Mouse (Mus musculus) megakaryocyte, embryonic 14.5 days (primary cell): ENCODE results near the gene Gm9903. TPM values are rescaled to one million over a fixed set of nuclear protein-coding genes. Genes with fewer than 3 reads are reported as not detected.

Experiments used
- H3K27me3 ChIP-seq: replicated peaks from 2 replicates; pipeline ENCODE3; 2012; ENCODE audit warnings: inconsistent platforms
- H3K36me3 ChIP-seq: replicated peaks from 2 replicates; pipeline ENCODE3; 2012; ENCODE audit warnings: low read length, inconsistent platforms, mixed read lengths
- H3K4me1 ChIP-seq: 2 replicates; pipeline ENCODE4 v1.6.1; 2012; ENCODE audit warnings: inconsistent platforms
- H3K4me3 ChIP-seq: replicated peaks from 2 replicates; pipeline ENCODE3; 2012; ENCODE audit warnings: moderate library complexity, mild to moderate bottlenecking, inconsistent platforms
- H3K9me3 ChIP-seq: 2 replicates; pipeline ENCODE4 v1.6.1; 2012; ENCODE audit warnings: inconsistent platforms
- FLI1 ChIP-seq: IDR thresholded peaks from 2 replicates; pipeline ENCODE4 v1.6.1; 2012; ENCODE audit warnings: low read length, inconsistent platforms, mixed read lengths
- GATA1 ChIP-seq: IDR thresholded peaks from 3 replicates; pipeline ENCODE4 v1.6.1; 2012; ENCODE audit warnings: mixed read lengths, low read length, inconsistent platforms, borderline replicate concordance
- polyA plus RNA-seq: library from polyadenylated mRNA; stranded (reverse); fragments of >175 nt; gene quantifications from 2 replicates; pipeline ENCODE4 v1.2.3, GENCODE M21; 2012; ENCODE audit warnings: low replicate concordance; ENCODE audit not compliant: insufficient read depth

Gm9903 gene
- polyA plus RNA-seq, 1 experiment: not detected

DNA sequence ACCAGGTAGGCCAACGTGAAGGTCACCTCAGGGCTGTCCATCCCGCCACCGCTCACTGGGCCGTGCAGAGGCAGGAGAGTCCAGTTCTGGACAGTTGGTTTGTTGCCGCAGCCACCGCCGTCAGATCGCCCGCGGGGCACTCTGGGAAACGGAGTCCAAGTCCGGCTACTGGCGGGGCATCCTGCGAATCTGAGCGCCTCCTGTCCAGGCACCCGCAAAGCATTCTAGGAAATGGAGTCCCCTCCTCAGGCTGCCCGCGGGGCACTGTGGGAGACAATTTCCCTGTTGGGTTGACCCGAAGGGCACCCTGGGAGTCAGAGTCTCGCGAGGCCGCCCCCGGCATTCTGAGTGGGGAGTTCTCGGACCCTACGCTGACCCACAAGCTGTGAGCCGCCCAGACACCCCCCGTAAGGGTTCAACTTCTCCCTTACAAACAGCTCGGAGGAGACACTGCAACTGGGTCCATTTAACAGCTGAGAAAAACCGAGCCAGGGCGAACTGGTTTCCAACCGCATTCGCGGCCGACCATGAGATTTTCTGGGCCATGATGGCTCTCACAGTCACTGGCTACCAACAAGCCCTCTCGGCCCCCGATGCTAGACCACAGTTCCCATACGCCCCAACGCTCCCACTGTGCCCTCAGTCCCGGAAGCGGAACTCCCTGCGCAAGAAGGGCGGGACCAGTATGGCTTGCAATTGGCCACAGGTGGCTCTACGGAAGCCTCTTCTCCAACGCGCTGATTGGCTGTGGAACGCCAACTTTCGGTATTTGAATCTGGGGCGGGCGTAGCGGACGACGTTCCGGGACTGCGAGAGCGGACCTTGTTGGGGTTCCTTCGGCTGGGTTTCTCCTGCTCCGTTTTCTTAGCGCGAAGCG, 28.3 kb downstream of the Gm9903 start, which contains the start of the genes Tacc3 and Tmem129:
TSS of gene Tacc3 (plus strand) at position 342 of the 877 bp plus-strand sequence.
TSS of gene Tmem129 (minus strand) at position 630 of the 877 bp plus-strand sequence.
- peaks cover 69% of the 10 kb centered on the region for H3K4me1 ChIP-seq

DNA sequence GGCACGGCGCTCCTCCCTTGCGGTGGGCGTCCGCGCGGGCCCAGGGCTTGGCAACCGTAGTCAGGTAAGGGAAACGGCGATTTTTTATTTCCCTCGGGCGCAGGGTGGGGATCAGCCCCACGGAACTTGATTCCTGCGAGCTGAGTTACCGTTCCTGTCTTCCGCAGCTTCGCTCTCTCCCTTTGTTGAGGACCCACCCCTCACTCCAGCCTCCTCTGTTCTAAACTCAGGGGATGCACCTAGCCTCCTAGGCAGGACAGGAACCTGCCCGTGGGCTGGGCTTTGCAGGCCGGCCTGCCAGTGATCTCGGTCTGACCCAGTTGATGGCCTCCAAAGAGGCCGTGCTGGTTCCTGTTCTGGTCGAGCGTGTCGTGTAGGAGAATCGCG, 28.9 kb downstream of the Gm9903 start:
- Histone ChIP-seq H3K27me3 (no peaks in the 10 kb centered on the region), H3K36me3 (peaks cover 56% of the 10 kb centered on the region), H3K9me3 (no peaks in the 10 kb centered on the region), H3K4me1 (peaks cover 64% of the 10 kb centered on the region), H3K4me3 (peak overlapping the region; percentile 100)
- TF ChIP-seq FLI1 (no peak), GATA1 (no peak)

More for the DNA sequence above, 28.3 kb downstream of the Gm9903 start, which contains the start of the genes Tacc3 and Tmem129:
- Histone ChIP-seq H3K36me3 (peaks cover 59% of the 10 kb centered on the region), H3K9me3 (no peaks in the 10 kb centered on the region), H3K4me3 (peak within 1 kb of the TSS; percentile 100), H3K27me3 (no peaks in the 10 kb centered on the region)
- no peak for TF ChIP-seq GATA1
- TF ChIP-seq FLI1: peak; percentile 60; the same call in 1 of the 2 replicates

DNA sequence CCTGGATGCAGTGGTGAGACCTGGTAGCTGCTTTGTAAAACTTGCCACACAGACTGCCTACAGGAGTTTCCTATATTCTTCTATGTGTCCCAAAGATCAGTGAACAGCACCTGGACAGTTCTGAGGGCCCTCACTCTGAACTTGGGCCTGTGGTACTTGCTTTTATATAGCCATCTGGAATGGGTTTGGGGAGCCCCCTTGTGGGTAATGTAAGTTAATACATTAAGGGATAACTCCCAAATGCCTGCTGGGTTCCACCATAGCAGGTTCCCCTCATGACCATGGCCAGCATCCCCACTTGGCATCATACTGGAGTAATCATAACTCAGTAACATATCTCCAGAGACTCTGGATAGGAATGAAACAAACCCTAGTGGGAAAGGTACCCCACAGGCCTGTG, 38.5 kb downstream of the Gm9903 start:
- no peak for TF ChIP-seq GATA1
- no peak for TF ChIP-seq FLI1
- Histone ChIP-seq H3K4me1 (peaks cover 21% of the 10 kb centered on the region), H3K4me3 (no peak overlapping the region), H3K9me3 (no peaks in the 10 kb centered on the region), H3K36me3 (peaks cover 93% of the 10 kb centered on the region), H3K27me3 (no peaks in the 10 kb centered on the region)

DNA sequence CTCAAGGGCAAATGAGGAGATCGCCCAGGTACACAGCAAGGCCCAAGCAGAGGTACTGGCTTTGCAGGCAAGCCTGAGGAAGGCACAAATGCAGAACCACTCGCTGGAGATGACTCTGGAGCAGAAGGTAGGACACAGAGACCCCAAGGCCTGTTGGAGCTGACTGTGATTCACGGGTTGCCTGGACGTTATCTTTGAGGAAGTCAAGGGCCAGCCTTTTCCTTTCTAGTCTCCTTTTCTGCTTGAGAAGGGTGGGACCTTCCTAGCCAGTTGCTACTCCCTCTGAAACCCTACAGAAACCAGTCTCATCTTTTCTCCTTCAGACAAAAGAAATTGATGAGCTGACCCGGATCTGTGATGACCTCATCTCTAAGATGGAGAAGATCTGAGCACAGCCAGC, 41.9 kb downstream of the Gm9903 start:
- Histone ChIP-seq H3K4me3 (no peak overlapping the region), H3K27me3 (no peaks in the 10 kb centered on the region), H3K36me3 (peaks cover 78% of the 10 kb centered on the region), H3K9me3 (no peaks in the 10 kb centered on the region), H3K4me1 (peaks cover 52% of the 10 kb centered on the region)
- no peak for TF ChIP-seq GATA1

DNA sequence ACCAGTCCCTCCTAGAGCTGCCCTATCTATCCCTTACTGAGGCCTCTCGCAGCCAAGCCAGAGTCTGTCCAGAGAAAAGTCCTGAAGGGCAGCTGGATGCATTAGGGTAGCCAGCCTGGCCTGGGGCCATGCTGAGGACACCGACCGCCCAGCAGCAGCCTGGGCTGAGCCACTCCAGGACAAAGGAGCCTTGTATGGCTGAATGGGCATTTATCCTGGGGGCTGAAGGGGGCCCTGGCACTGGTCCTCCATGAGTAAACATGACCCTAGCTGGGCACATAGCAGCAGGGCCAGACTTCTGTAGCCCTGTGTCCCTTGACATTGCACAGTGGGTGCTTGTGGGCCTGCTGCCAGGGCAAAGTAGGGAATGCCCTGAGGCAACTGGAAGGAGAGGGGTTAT, 44.7 kb downstream of the Gm9903 start:
- H3K36me3 ChIP-seq: peaks cover 51% of the 10 kb centered on the region
- H3K27me3 ChIP-seq: no peaks in the 10 kb centered on the region
- no peak overlapping the region for H3K4me3 ChIP-seq
- no peaks in the 10 kb centered on the region for H3K9me3 ChIP-seq
- peaks cover 65% of the 10 kb centered on the region for H3K4me1 ChIP-seq
- TF ChIP-seq GATA1 (no peak), FLI1 (no peak)

DNA sequence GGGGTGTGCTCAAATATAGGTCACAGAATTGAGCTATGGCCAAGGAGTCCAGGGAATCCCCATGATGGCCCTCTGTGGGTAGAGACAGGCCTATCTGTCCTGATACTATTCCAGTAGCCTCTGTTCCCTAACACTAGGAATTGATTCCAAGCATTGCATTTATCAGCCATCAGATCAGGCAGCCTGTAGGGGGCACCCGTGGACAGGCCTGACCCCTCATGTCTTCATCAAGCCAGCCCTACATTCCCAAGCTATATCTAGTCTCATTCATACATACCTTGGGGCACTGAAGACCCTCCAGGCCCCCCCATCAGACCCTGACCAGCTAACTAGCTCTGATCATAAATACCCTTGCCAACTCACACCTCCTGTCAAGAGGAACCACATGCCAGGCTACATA, 46.2 kb downstream of the Gm9903 start:
- TF ChIP-seq GATA1 (no peak), FLI1 (no peak)
- peaks cover 36% of the 10 kb centered on the region for H3K36me3 ChIP-seq
- no peaks in the 10 kb centered on the region for H3K9me3 ChIP-seq

DNA sequence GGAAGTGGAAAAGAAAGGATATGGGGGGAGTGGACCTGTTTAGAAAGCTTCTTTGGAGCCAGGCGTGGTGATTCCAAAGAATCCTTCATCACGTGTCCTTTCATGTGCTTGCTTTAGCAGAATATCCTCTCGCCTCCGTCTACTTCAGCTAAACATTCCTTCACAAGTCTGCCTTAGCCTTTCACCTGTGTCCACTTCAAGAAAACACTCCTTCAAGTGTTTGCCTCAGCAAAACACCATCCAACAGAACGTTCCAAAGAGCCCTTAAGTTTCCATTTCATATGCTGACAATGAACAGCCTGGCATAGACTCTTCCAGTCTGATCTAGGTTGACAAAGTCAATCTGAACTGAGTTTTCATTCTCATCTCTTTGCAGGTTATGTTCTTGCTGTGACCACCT, 48.5 kb downstream of the Gm9903 start:
- 0 out of 2 replicates have a peak, but pooled peaks cover 5% of the 10 kb centered on the region for H3K9me3 ChIP-seq
- H3K4me1 ChIP-seq: peaks cover 82% of the 10 kb centered on the region
- no peak for TF ChIP-seq GATA1
- no peak for TF ChIP-seq FLI1
- no peak overlapping the region for H3K4me3 ChIP-seq
- H3K27me3 ChIP-seq: no peaks in the 10 kb centered on the region
- peaks cover 14% of the 10 kb centered on the region for H3K36me3 ChIP-seq

More for the DNA sequence above, 46.2 kb downstream of the Gm9903 start:
- peaks cover 71% of the 10 kb centered on the region for H3K4me1 ChIP-seq
- H3K4me3 ChIP-seq: no peak overlapping the region
- H3K27me3 ChIP-seq: no peaks in the 10 kb centered on the region

DNA sequence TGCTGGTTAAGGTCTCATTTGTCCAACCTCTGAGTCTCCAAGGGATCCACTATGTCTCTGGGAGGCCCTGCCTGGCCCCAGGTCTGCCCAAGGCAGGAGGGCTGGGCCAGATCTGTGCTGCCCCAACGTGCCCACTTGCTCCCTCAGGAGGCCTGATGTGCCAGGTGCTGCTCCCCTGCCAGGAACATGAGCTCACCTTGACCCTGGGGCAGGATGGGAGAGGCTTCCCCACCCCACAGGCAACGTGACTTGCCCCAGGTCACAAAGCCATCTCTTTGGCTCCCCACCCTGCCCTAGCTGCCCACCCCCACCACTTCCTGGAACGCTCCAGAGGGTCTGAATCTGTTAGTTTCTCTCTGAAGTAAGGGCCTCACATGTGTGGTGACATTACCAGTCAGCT, 51.3 kb downstream of the Gm9903 start:
- no peaks in the 10 kb centered on the region for H3K36me3 ChIP-seq
- H3K4me3 ChIP-seq: peak overlapping the region; percentile 79
- H3K27me3 ChIP-seq: peaks cover 22% of the 10 kb centered on the region
- H3K4me1 ChIP-seq: peaks cover 83% of the 10 kb centered on the region
- no peak for TF ChIP-seq GATA1
- TF ChIP-seq FLI1: no peak
- 0 out of 2 replicates have a peak, but pooled peaks cover 5% of the 10 kb centered on the region for H3K9me3 ChIP-seq

Other genes starting within 250 kb of the Gm9903 start
- not detected in 2 replicates for gene Nkx1-1, start 195.9 kb upstream of the Gm9903 start, polyA plus RNA-seq
- gene Fam53a, start 290 bp upstream of the Gm9903 start, polyA plus RNA-seq: 54.8 and 80.4 TPM in 2 replicates
- 14.6 and 43.9 TPM in 2 replicates for gene Slbp, start 22.6 kb downstream of the Gm9903 start, polyA plus RNA-seq
- gene Tacc3, start 28.2 kb downstream of the Gm9903 start, polyA plus RNA-seq: 4.6 and 33.1 TPM in 2 replicates
- 5.7 and 19.6 TPM in 2 replicates for gene Tmem129, start 28.5 kb downstream of the Gm9903 start, polyA plus RNA-seq
- gene Fgfr3, start 91.7 kb downstream of the Gm9903 start, polyA plus RNA-seq: 0.39 and 0.68 TPM in 2 replicates
- 9.0 and 9.4 TPM in 2 replicates for gene Letm1, start 152.9 kb downstream of the Gm9903 start, polyA plus RNA-seq
- 2.4 and 3.3 TPM in 2 replicates for gene Nsd2, start 190.8 kb downstream of the Gm9903 start, polyA plus RNA-seq